Mouse (Mus musculus): ENCODE data around the gene Myo9a. TPM values are rescaled to one million over a fixed set of nuclear protein-coding genes. Genes with fewer than 3 reads are reported as not detected.
A peak's percentile ranks its signal among the peaks of the same experiment; 100 is the strongest.
"Not testable (repeated sequence)": the region's sequence is repeated elsewhere in the genome, so short reads cannot be mapped to it uniquely, and the experiment has no call there.

Gene Myo9a
- total RNA-seq, 2 experiments from 2014 or later: 7.4 to 7.5 TPM

GRCm38 (mm10) chr9:59948226-59948625, 197.5 kb downstream of the Myo9a start:
- DNase-seq (ENCODE audit: low spot score): no peak

- no peak for DNase-seq (ENCODE audit: low spot score)
Observed at GRCm38 (mm10) chr9:59948691-59949250, 198.1 kb downstream of the Myo9a start.

- no peak for DNase-seq (ENCODE audit: low spot score)
Observed at GRCm38 (mm10) chr9:59949511-59949910, 198.8 kb downstream of the Myo9a start.

GRCm38 (mm10) chr9:59949981-59950380, 199.3 kb downstream of the Myo9a start:
- DNase-seq (ENCODE audit: low spot score): no peak

- no peak for DNase-seq (ENCODE audit: low spot score)
Observed at GRCm38 (mm10) chr9:59951001-59951750, 200.5 kb downstream of the Myo9a start.

GRCm38 (mm10) chr9:59951943-59952342, 201.2 kb downstream of the Myo9a start:
- no peak for DNase-seq (ENCODE audit: low spot score)

GRCm38 (mm10) chr9:59952515-59953070, 201.9 kb downstream of the Myo9a start:
- DNase-seq (ENCODE audit: low spot score): no peak

GRCm38 (mm10) chr9:59953556-59953955, 202.9 kb downstream of the Myo9a start:
- no peak for DNase-seq (ENCODE audit: low spot score)

- DNase-seq (ENCODE audit: low spot score): no peak
Observed at GRCm38 (mm10) chr9:59955199-59955598, 204.5 kb downstream of the Myo9a start.

- DNase-seq (ENCODE audit: low spot score): no peak
Observed at GRCm38 (mm10) chr9:59955692-59956091, 205.0 kb downstream of the Myo9a start.

- DNase-seq (ENCODE audit: low spot score): no peak
Observed at GRCm38 (mm10) chr9:59956496-59956895, 205.8 kb downstream of the Myo9a start.

- not testable (repeated sequence) for DNase-seq (ENCODE audit: low spot score)
Observed at GRCm38 (mm10) chr9:59958115-59958514, 207.4 kb downstream of the Myo9a start.

GRCm38 (mm10) chr9:59959276-59959675, 208.6 kb downstream of the Myo9a start:
- DNase-seq (ENCODE audit: low spot score): peak; percentile 81

- no peak for DNase-seq (ENCODE audit: low spot score)
Observed at GRCm38 (mm10) chr9:59960559-59960958, 209.9 kb downstream of the Myo9a start, which contains the start of gene Nr2e3. Nr2e3 (minus strand) TSS chr9:59960659.

GRCm38 (mm10) chr9:59961201-59961955, 210.7 kb downstream of the Myo9a start:
- no peak for DNase-seq (ENCODE audit: low spot score)

- DNase-seq (ENCODE audit: low spot score): no peak
Observed at GRCm38 (mm10) chr9:59964367-59964766, 213.7 kb downstream of the Myo9a start.

- no peak for DNase-seq (ENCODE audit: low spot score)
Observed at GRCm38 (mm10) chr9:59965046-59965445, 214.3 kb downstream of the Myo9a start.

GRCm38 (mm10) chr9:59969383-59969782, 218.7 kb downstream of the Myo9a start:
- peak; percentile 51 for DNase-seq (ENCODE audit: low spot score)

GRCm38 (mm10) chr9:59971263-59971662, 220.6 kb downstream of the Myo9a start:
- DNase-seq (ENCODE audit: low spot score): no peak
